Mouse (Mus musculus) embryo, embryonic 11 days (tissue): ENCODE measurements around the gene Nxph4.

ENCODE experiments used
- DNase-seq: peaks from one replicate; pipeline ENCODE4 v3.0.0-alpha.2; 2015

Gene Nxph4

GRCm38 (mm10) chr10:127534036-127534928 lies at the start of gene Nxph4:
Gene Nxph4 (minus strand): TSS chr10:127534559.
- DNase-seq: peak; percentile 60

GRCm38 (mm10) chr10:127583649-127584048 lies 49.3 kb upstream of the Nxph4 start:
- no peak for DNase-seq

GRCm38 (mm10) chr10:127581291-127581690 lies 46.9 kb upstream of the Nxph4 start:
- no peak for DNase-seq

- DNase-seq: no peak
These were observed 43.6 kb upstream of the Nxph4 start for GRCm38 (mm10) chr10:127577982-127578381.

GRCm38 (mm10) chr10:127577156-127577555 lies 42.8 kb upstream of the Nxph4 start:
- DNase-seq: no peak

- DNase-seq: peak; percentile 61
These were observed 42.1 kb upstream of the Nxph4 start for GRCm38 (mm10) chr10:127576381-127576961.

- no peak for DNase-seq
These were observed 41.4 kb upstream of the Nxph4 start for GRCm38 (mm10) chr10:127575741-127576140.

GRCm38 (mm10) chr10:127572281-127572680 lies 37.9 kb upstream of the Nxph4 start:
- no peak for DNase-seq

- no peak for DNase-seq
These were observed 36.7 kb upstream of the Nxph4 start for GRCm38 (mm10) chr10:127570937-127571641.

- DNase-seq: no peak
These were observed 36.0 kb upstream of the Nxph4 start for GRCm38 (mm10) chr10:127570384-127570783.

GRCm38 (mm10) chr10:127569450-127569849 lies 35.1 kb upstream of the Nxph4 start:
- DNase-seq: peak; percentile 85

GRCm38 (mm10) chr10:127566553-127567326 lies 32.4 kb upstream of the Nxph4 start:
- DNase-seq: no peak

- peak; percentile 26 for DNase-seq
These were observed 29.9 kb upstream of the Nxph4 start for GRCm38 (mm10) chr10:127564301-127564700.

GRCm38 (mm10) chr10:127563840-127564239 lies 29.5 kb upstream of the Nxph4 start:
- peak; percentile 13 for DNase-seq

- no peak for DNase-seq
These were observed 26.8 kb upstream of the Nxph4 start for GRCm38 (mm10) chr10:127561145-127561544.

GRCm38 (mm10) chr10:127557397-127557796 lies 23.0 kb upstream of the Nxph4 start:
- no peak for DNase-seq

GRCm38 (mm10) chr10:127555703-127556102 lies 21.3 kb upstream of the Nxph4 start:
- DNase-seq: peak; percentile 53

GRCm38 (mm10) chr10:127549892-127550291 lies 15.5 kb upstream of the Nxph4 start:
- DNase-seq: no peak

- no peak for DNase-seq
These were observed 13.9 kb upstream of the Nxph4 start for GRCm38 (mm10) chr10:127548236-127548635.

- no peak for DNase-seq
These were observed 12.1 kb upstream of the Nxph4 start for GRCm38 (mm10) chr10:127546505-127546904.

GRCm38 (mm10) chr10:127544375-127544774 lies 10.0 kb upstream of the Nxph4 start:
- DNase-seq: no peak

- no peak for DNase-seq
These were observed 9.6 kb upstream of the Nxph4 start for GRCm38 (mm10) chr10:127543916-127544315.

GRCm38 (mm10) chr10:127542720-127543119 lies 8.4 kb upstream of the Nxph4 start:
- no peak for DNase-seq
